Mouse (Mus musculus): Measurements from ENCODE around the gene Olfr159. TPM values are rescaled to one million over a fixed set of nuclear protein-coding genes. Genes with fewer than 3 reads are reported as not detected.

The Olfr159 gene
- total RNA-seq, 2 experiments from 2014 or later = not detected

DNA sequence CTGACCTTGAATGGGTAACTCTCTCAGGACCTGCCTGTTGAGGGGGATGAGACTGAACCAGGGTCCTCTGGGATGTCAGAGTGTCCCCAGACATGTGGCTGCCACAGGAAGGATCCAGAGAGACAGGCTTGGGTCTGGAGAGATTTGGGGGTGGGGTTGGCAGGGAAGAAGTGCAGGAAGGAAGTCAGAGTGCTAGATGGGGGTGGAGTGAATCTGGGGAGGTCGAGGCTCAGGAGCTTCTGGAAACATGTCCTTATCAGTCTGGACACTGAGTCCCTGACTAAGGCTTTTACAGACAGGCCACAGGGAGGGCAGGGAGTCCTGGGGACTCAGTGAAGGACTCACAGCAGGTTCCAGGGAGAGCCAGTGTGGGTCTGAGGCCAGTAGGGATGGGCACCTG lies 38.6 kb downstream of the Olfr159 start:
- DNase-seq (ENCODE audit: extremely low spot score in 1 of 2, low spot score in 2 of 2) = peak in 1 of 2 experiments; percentile 22
- intact Hi-C loops (cut with DNase I) = no loop called here

- intact Hi-C loops (cut with DNase I) = no loop called here
- peak in 1 of 2 experiments; percentile 23 for DNase-seq (ENCODE audit: extremely low spot score in 1 of 2, low spot score in 2 of 2)
Measured at GRCm38 (mm10) chr4:43730750-43731297, 40.0 kb downstream of the Olfr159 start.

GRCm38 (mm10) chr4:43729794-43730550 lies 40.8 kb downstream of the Olfr159 start, which contains the start of gene Spaar:
Gene Spaar (plus strand): TSS chr4:43730034.
- peak in 1 of 2 experiments; percentile 75 for DNase-seq (ENCODE audit: extremely low spot score in 1 of 2, low spot score in 2 of 2)
- intact Hi-C loops (cut with DNase I) = no loop called here

DNA sequence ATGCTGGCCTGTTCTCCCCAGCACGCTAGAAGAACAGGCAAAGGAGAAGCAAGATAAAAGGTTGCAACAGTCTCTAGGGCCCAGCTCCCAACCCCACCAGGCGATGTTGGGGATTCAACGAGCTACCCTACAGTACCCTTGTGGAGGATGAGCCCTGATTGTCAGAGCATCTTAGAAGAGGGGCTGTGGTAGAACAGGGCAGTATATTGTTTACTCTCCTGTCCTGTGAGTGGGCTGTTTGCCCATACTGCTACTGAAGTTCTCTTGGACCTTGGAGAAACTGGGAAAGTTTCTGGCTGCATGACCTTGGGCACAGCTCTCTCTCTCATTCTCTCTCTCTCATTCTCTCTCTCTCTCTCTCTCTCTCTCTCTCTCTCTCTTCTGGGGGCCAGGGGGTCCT lies 41.7 kb downstream of the Olfr159 start:
- peak in 1 of 2 experiments; percentile 14 for DNase-seq (ENCODE audit: extremely low spot score in 1 of 2, low spot score in 2 of 2)
- intact Hi-C loops (cut with DNase I) = no loop called here

GRCm38 (mm10) chr4:43728576-43728954 lies 42.2 kb downstream of the Olfr159 start:
- DNase-seq (ENCODE audit: extremely low spot score in 1 of 2, low spot score in 2 of 2) = peak in 1 of 2 experiments; percentile 55
- intact Hi-C loops (cut with DNase I) = no loop called here

- intact Hi-C loops (cut with DNase I) = no loop called here
Measured at GRCm38 (mm10) chr4:43727718-43728575, 42.9 kb downstream of the Olfr159 start.

GRCm38 (mm10) chr4:43726995-43727394 lies 43.8 kb downstream of the Olfr159 start, which contains the start of gene Hrct1:
Gene Hrct1 (plus strand): TSS chr4:43727188.
- DNase-seq (ENCODE audit: extremely low spot score in 1 of 2, low spot score in 2 of 2) = peak in 1 of 2 experiments; percentile 90
- intact Hi-C loops (cut with DNase I) = no loop called here

More at GRCm38 (mm10) chr4:43727718-43728575, 42.9 kb downstream of the Olfr159 start:
- DNase-seq (ENCODE audit: extremely low spot score in 1 of 2, low spot score in 2 of 2) = no peak

DNA sequence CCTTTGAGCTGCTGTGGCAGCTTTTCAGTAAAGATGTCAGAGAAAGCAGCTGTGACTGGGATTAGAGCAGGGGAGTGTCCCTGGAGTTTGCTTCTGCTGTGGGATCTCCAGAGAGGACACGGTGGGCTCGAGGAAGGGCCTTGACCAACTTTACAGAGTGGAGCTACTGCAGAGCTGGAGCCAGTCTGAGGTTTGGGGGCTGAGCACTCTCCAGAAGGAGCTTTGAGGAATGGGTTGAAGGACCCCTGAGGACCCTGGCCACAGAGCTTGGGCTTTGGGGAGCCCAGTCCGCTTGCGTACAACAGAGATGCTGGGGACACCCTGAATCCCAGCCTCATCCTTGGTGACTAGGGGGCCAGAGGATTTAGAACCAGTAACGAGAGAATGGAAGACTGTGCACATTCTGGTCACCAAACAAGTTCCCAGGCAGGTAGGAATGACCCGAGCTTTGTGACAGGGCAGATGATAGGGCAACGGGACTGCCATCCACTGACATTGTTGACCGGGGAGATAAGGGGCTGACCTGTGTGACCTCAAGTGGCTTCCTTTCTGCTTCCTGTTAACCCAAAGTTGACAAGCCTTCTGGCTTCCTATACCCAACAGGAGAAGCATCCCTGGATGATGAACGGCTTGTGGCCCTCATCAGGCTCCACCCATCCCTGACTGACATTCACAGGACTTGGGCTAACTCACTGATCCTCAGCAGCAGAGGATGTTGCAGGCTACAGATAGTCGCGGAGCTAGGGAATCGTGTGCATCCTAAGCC lies 44.4 kb downstream of the Olfr159 start:
- intact Hi-C loops (cut with DNase I) = no loop called here

DNA sequence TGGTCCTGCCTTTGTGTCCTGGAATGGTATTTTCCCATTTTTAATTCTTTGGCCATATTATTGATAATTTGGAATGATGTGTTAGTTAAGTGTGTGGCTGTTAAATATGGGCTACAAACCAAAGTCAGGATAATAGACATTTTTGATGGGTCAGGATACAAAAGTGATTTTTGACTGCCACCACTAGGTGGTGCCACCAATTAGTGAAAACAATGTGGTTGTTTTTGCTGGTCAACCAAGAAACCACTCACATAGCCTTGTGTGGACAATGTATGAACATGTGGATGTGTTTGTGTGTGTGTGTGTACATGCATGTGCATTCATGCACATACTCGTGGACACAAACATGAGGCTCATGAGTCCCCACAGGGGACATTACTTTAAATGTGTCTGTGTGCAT lies 46.0 kb downstream of the Olfr159 start:
- DNase-seq (ENCODE audit: extremely low spot score in 1 of 2, low spot score in 2 of 2) = peak in 1 of 2 experiments; percentile 68
- intact Hi-C loops (cut with DNase I) = no loop called here

More for the DNA sequence above, 44.4 kb downstream of the Olfr159 start:
- DNase-seq (ENCODE audit: extremely low spot score in 1 of 2, low spot score in 2 of 2) = no peak

DNA sequence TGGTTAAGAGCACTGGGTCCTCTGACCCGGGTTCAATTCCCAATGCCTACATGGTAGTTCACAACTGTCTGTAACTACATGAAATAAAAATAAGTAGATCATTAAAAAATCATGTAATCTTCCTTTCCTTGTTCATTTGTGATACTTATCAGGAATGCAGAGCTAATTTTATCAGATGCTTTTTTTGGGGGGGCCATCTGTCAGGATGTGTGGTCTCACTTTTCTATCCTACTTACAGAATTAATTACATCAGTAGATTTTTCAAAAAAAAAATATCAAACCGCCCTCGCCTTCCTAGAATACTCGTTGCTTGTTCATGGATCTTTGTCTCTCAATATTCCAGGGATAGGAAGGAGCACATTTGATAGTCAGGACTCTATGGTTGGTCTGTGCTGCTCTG lies 48.6 kb downstream of the Olfr159 start:
- peak in 1 of 2 experiments; percentile 40 for DNase-seq (ENCODE audit: extremely low spot score in 1 of 2, low spot score in 2 of 2)
- intact Hi-C loops (cut with DNase I) = no loop called here

DNA sequence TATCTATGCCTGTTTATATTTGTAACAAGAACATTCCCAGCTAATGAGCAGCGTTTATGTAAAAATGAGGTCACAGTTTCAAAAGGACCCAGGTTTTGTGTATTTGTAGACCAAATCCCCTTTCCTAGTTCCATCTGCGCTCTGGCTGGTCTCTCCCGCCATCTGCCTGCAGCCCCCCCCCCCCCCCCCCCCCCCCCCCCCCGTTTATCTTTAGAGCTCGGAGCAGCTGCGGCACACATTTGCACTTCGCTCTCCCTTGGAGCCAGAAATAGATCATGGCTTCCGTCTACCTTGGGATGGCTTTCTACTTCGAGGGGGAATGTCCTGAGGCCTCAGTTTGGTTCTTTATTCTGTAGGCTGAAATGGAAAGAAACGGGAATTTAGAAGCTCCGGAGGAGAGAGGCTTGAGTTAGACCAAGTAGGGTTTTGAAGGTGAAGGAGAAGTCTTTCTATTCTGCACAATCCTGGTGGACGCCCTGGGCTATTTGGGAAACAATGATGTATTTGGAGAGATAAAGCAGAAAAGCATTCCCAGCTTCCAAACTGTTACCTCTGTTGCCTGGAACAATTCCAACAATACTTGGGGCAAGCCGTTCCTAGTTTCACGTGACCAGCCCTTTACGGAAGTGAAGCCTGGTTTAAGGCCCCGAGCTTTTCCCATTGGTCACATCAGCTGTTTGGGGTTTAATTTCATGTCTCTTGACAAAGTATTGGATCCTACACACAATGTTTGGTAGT lies 50.1 kb downstream of the Olfr159 start:
- no peak for DNase-seq (ENCODE audit: extremely low spot score in 1 of 2, low spot score in 2 of 2)

More for the DNA sequence above, 50.1 kb downstream of the Olfr159 start:
- intact Hi-C loops (cut with DNase I) = no loop called here

Other genes starting within 250 kb of the Olfr159 start
- gene Tpm2, start 247.2 kb downstream of the Olfr159 start, total RNA-seq (2021) = 1 to 10 TPM; 7.2 to 7.9 TPM
- 10 to 100 TPM; 74.4 to 74.6 TPM for gene Creb3, start 208.7 kb downstream of the Olfr159 start, total RNA-seq (2021)
- gene Tln1, start 208.3 kb downstream of the Olfr159 start, total RNA-seq (2021) = 10 to 100 TPM; 48.7 to 55.3 TPM
- 10 to 100 TPM; 48.5 to 49.7 TPM for gene Rgp1, start 192.3 kb downstream of the Olfr159 start, total RNA-seq (2021)
- 10 to 100 TPM; 64.1 to 67.1 TPM for gene Gba2, start 192.1 kb downstream of the Olfr159 start, total RNA-seq (2021)
- not detected for gene Msmp, start 186.5 kb downstream of the Olfr159 start, total RNA-seq (2021)
- gene Npr2, start 139.1 kb downstream of the Olfr159 start, total RNA-seq (2021) = 10 to 100 TPM; 47.0 to 47.5 TPM
- 1 to 10 TPM; 2.1 to 2.7 TPM for gene Spag8, start 117.4 kb downstream of the Olfr159 start, total RNA-seq (2021)
- gene Hint2, start 114.5 kb downstream of the Olfr159 start, total RNA-seq (2021) = 10 to 100 TPM; 25.3 to 30.5 TPM
- gene Tmem8b, start 102.0 kb downstream of the Olfr159 start, total RNA-seq (2021) = 10 to 100 TPM; 57.8 to 60.1 TPM
- 1 to 10 TPM; 1.0 to 1.3 TPM for gene Fam221b, start 101.9 kb downstream of the Olfr159 start, total RNA-seq (2021)
- gene Olfr70, start 70.2 kb downstream of the Olfr159 start, total RNA-seq (2021) = not detected
- not detected for gene Olfr71, start 60.8 kb downstream of the Olfr159 start, total RNA-seq (2021)
- 1 to 10 TPM in 1 of 2 experiments, under 1 TPM in 1; 0.87 to 1.1 TPM for gene Hrct1, start 43.8 kb downstream of the Olfr159 start, total RNA-seq (2021)
- under 1 TPM; 0.43 TPM for gene Spaar, start 41.0 kb downstream of the Olfr159 start, total RNA-seq (2021)
- not detected for gene Olfr156, start 52.9 kb upstream of the Olfr159 start, total RNA-seq (2021)
- gene Olfr157, start 69.2 kb upstream of the Olfr159 start, total RNA-seq (2021) = not detected
- gene Olfr155, start 80.6 kb upstream of the Olfr159 start, total RNA-seq (2021) = not detected
- 1 to 10 TPM; 5.2 to 6.8 TPM for gene Reck, start 104.5 kb upstream of the Olfr159 start, total RNA-seq (2021)
- 1 to 10 TPM; 2.3 TPM for gene Glipr2, start 186.4 kb upstream of the Olfr159 start, total RNA-seq (2021)
- gene Ccin, start 212.5 kb upstream of the Olfr159 start, total RNA-seq (2021) = not detected
- 100 to 1,000 TPM; 333 to 335 TPM for gene Clta, start 233.4 kb upstream of the Olfr159 start, total RNA-seq (2021)

All from left cerebral cortex, postnatal 10 days (tissue).